8 mouse cellular contexts compared by ENCODE assay signal in the genomic region with DNA sequence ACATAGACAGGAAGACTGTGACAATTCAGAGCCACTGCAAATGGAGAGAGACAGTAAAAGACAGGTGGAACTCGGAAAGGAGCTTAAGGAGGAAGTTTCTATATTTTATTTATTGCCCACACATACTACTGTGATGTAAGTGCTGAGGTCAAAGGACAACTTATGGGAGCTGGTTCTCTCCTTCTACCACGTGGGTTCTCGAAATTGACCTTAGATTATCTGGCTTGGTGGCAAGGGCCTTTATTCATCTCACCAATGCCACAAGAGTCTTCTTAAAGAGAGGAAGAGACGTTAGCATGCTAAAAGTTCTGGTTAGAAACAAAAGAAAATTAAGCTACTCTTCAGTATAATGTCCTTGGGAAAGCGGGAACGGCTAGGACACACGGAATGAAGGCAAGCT. TPM values are rescaled to one million over a fixed set of nuclear protein-coding genes. Genes with fewer than 3 reads are reported as not detected.
A peak's percentile ranks its signal among the peaks of the same experiment; 100 is the strongest.
DNase-seq lines count a peak whose midpoint lies in the region; ATAC-seq and TF ChIP-seq lines count a peak whose summit lies in the region.

No protein-coding gene starts in this region.

- no peak for ATAC-seq in liver, embryonic 12.5 days

- H3K4me1 ChIP-seq in thymus, adult 2 months (replicated peaks; ENCODE audit: control insufficient read depth, insufficient read depth, low read length), result peaks cover 25% of the 10 kb centered on the region
- H3K4me1 ChIP-seq in liver, embryonic 12.5 days, result peaks cover 47% of the 10 kb centered on the region

- peak overlapping the region; percentile 96 for H3K9ac ChIP-seq in liver, embryonic 12.5 days

- H3K4me2 ChIP-seq in liver, embryonic 12.5 days, result peak overlapping the region; percentile 93

- DNase-seq in embryo, embryonic 11 days, result peak; percentile 16
- no peak for DNase-seq in embryo, embryonic 9.5 days (ENCODE audit: extremely low spot score)
- DNase-seq in thymus, adult 2 months, result no peak
- no peak for DNase-seq in thymus, postnatal 36 days
- DNase-seq in urinary bladder, adult 2 months (ENCODE audit: low spot score), result no peak
- no peak for DNase-seq in layer of hippocampus, adult 9-10 months (ENCODE audit: low spot score)
- DNase-seq in spleen, adult 12 weeks (ENCODE audit: low spot score), result no peak

- no peaks in the 10 kb centered on the region for H3K36me3 ChIP-seq in thymus, adult 2 months (ENCODE audit: control insufficient read depth, insufficient read depth, low read length)
- H3K36me3 ChIP-seq in liver, embryonic 12.5 days, result peaks cover 8% of the 10 kb centered on the region

- H3K4me3 ChIP-seq in thymus, adult 2 months (ENCODE audit: control insufficient read depth, insufficient read depth, low read length), result peak overlapping the region; percentile 60
- H3K4me3 ChIP-seq in liver, embryonic 12.5 days, result peak overlapping the region; percentile 90

- no peaks in the 10 kb centered on the region for H3K9me3 ChIP-seq in liver, embryonic 12.5 days (replicated peaks)

- peak overlapping the region; percentile 95 for H3K27ac ChIP-seq in thymus, adult 2 months (ENCODE audit: control insufficient read depth, insufficient read depth, low read length)
- peak overlapping the region; percentile 100 for H3K27ac ChIP-seq in liver, embryonic 12.5 days

- TF ChIP-seq POLR2A in thymus, adult 2 months (IDR thresholded peaks at IDR 0.05; ENCODE audit: control insufficient read depth, extremely low read depth, insufficient read depth, low read length, poor library complexity), result no peak

- no peaks in the 10 kb centered on the region for H3K27me3 ChIP-seq in thymus, adult 2 months (ENCODE audit: control insufficient read depth, insufficient read depth, low read length)
- no peaks in the 10 kb centered on the region for H3K27me3 ChIP-seq in liver, embryonic 12.5 days (replicated peaks)

- TF ChIP-seq CTCF in thymus, adult 2 months (IDR thresholded peaks at IDR 0.05; ENCODE audit: borderline replicate concordance, control insufficient read depth, extremely low read depth, insufficient read depth, low read length, poor library complexity), result no peak

- WGBS in thymus, adult 2 months, result 1% methylated on average over 7 of the region's 7 CpGs
- 8% methylated on average over 7 of the region's 7 CpGs for WGBS in liver, embryonic 12.5 days (ENCODE audit: insufficient replicate concordance)

RNA-seq across cellular contexts. Expression of gene Creb1, which starts 0.9 kb away (rescaled TPM):
- 74.5 and 78.5 TPM in 2 replicates for polyA plus RNA-seq in thymus, adult 2 months (2012; rRNA removed)
- 19.4 and 20.9 TPM in 2 replicates for polyA plus RNA-seq in liver, embryonic 12.5 days (2016; fragmentation: Nextera tagmentation; extraction: Ambion mirVana)
- 9.2 and 12.0 TPM in 2 replicates for polyA plus RNA-seq in urinary bladder, adult 2 months (2012; rRNA removed)
